Mouse (Mus musculus) v-Abl transformed pro-B cells (cell line): ENCODE measurements around the gene Cldnd1.

Source experiments
- in situ Hi-C, 2 experiments: fragments of 400-800 bp; cut with MboI; formaldehyde crosslinking; loops; one replicate each; pipeline ENCODE4 v1.15.1; 2025; ENCODE audit not compliant: unreplicated experiment in 2 of 2

Gene Cldnd1

DNA sequence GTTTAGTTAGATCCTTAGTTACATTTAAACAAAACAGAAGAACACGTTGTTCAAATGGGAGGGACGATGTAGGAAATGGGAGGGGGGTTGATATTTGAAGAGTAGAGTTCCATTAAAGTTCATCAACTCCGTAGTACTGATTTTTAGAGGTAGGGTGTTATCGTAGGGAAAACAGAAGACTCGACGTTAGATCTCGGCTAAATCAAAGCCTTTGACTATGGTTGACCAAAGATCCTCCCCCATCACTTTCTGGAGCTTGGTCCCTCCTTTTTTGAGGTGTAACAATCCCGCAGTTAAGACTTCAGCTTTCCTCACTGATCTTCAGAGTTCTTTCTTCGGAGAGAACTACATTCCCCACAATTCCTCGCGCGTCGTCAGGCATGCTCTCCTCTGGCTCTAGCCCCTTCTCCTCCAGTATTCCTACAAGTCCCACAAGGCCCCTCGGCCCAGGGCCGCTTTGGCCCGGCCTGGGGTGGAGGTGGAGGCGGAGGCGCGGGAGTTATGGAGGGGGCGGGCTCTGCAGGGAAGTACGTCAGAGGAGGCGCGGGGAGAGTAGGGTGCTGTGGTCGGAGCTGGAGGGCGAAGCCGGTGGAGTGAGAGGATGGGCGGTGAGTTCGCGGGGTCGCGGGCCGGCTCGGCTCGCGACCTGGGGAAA, at the start of gene Cldnd1:
TSS of gene Cldnd1 (plus strand) at position 434 of the 655 bp plus-strand sequence.
- in situ Hi-C loops = loop anchor here (5.0 kb wide), 2 partner anchors 50 to 55 kb away; partner anchors contain the start of gene Cpox (in 1 of the 2)

GRCm38 (mm10) chr16:58678660-58679059, 49.0 kb upstream of the Cldnd1 start:
- in situ Hi-C loops = loop anchor here in 1 of 2 experiments (5.0 to 25.0 kb wide), 2 partner anchors 49 to 1441 kb away; partner anchors contain the start of genes Cldnd1 and Tbc1d23

DNA sequence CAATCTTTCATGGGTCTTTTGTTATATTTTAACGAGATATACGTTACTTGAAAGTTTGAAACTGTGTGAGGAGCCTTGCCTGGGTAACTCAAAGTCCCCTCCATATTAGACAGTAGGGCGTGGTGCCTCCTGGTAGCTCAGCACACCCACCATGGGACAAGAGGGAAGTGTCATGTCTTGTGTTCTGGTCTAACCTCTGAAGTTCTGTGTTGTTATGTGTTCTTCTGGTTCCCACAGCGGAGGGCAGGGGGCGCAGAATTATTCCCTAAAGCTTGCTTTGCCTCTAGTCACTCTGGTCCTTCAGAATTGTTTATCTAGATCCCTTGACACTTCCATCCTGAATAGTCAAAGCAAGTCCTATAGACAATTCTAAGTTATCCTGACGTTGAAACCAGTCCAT, 45.7 kb upstream of the Cldnd1 start:
- in situ Hi-C loops = loop anchor here in 1 of 2 experiments (25.0 kb wide), 1 partner anchor 1445 kb away; the partner anchor contains the start of gene Tbc1d23

DNA sequence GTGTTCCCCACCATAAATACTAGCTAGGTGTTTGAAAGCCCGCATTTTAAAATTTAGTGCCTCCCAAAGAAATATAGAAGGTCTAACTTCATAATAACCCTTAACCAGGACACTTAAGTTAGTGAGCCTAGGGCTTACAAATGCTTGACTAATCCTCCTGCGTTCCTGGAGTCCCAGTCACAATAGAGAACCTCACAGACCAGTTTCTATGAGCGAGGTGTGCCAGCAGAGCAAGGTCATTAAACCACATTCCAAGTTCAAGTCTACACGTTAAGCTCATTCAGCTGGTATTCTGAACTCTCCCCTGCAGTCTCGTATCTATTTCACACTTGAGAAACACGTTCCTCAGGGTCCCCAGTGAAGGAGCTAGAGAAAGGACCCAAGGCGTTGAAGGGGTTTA, 44.8 kb upstream of the Cldnd1 start:
- in situ Hi-C loops = loop anchor here in 1 of 2 experiments (25.0 kb wide), 1 partner anchor 1446 kb away; the partner anchor contains the start of gene Tbc1d23

DNA sequence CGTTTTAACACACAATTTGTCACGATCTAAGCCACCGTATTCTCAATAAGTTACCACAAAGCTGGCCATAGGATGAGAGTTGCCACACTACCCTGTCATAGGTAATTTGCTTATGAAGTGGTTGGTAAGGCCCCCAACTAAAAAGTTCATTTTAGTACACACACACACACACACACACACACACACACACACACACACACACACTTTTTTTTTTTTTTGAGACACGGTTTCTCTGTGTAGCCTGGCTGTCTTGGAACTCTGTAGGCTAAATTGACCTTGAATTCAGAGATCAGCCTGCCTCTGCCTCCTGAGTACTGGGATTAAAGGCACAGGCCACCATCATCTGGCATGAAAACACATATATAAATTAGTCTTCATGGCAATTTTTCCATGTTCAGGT, 43.8 kb upstream of the Cldnd1 start:
- in situ Hi-C loops = loop anchor here in 1 of 2 experiments (25.0 kb wide), 1 partner anchor 1447 kb away; the partner anchor contains the start of gene Tbc1d23

DNA sequence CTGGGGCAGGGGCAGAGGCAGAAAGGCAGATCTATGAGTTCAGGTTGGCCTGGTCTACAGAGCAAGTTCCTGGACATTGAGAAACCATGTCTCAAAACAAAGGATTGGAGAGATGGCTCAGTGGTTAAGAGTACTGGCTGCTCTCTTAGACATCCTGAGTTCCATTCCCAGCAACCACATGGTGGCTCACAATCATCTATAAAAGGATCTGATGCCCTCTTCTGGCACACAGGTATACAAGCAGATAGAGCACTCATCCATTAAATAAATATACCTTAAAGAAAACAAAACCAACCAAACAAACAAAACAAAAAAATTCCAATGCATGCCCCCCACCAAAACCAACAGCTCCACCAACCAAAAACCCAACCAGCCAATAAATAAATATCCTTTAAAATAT, 43.2 kb upstream of the Cldnd1 start:
- in situ Hi-C loops = loop anchor here in 1 of 2 experiments (25.0 kb wide), 1 partner anchor 1447 kb away; the partner anchor contains the start of gene Tbc1d23

DNA sequence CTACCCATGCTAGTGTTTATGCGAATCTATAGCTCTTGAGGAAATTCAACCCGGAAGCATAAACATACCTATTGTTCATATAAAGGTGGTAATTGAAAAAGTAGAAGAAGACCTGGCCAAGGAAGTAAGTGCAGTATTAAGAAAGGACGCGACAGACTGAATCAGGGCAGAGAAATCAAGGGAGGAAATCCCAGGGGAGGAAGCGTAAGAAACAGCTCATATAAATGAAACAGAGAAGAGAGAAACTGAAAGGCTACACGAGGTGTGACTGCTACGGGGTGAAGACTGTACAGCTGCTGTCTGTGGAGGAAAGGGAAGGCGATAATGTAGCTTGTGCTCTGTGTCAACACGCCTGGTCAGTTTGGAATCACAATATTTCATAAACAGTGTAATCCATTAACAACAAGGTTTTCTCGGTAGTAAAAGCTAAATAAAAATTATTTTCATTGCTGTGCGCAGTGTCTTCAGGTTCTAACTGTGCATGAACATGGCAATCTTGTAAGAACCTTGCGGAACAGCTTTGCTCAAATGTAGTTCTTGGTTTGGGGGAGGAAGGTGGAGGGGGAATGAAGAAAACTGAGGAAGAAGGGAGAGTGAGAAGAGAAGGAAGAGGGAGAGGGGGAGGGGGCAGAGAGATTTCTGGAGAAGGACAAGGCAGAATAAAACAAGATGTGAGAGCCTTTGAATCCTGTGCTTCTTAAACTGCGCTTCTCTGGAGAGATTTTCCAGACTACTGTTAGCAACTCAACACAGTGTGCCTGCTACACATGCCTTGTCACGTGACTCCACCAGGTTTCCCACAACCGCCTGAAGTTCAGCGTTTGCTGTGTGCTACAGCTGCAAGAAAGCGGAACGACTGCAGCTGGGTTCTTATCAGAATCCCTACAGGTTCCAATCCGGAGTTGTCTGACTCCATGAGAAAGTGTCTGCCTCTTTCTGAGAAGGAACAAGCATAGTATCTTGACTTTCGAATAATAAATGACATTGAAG, 41.9 kb upstream of the Cldnd1 start:
- in situ Hi-C loops = loop anchor here in 1 of 2 experiments (25.0 kb wide), 1 partner anchor 1449 kb away; the partner anchor contains the start of gene Tbc1d23

GRCm38 (mm10) chr16:58688534-58688933, 39.2 kb upstream of the Cldnd1 start:
- in situ Hi-C loops = loop anchor here in 1 of 2 experiments (25.0 kb wide), 1 partner anchor 1451 kb away; the partner anchor contains the start of gene Tbc1d23

DNA sequence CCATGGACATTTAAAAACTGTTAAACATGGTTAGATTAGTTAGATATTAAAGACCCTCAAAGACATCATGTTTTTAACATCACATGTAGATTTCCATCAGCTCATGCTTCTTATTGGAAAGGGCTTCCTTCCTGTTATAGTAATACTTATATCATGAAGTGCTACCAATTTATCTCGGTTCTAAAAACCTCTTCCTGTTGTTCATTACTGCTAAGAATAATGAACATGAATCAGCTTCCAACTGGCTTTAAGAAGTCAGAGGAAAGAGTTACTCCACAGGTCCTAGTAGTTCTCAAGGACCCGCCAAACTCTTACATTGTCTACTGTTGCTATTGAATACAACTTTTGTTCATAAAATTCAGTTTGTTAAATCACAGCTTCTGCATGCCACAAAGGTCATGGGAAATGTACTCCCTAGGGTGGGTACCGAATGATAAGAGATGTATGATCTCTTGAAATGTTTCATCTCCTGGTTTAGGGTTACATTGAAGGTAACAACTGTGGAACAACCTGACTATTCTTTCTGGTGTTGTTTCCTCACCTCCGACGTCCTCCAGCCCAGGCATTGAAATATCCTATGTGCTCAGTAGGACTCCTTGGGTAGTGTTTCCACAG, 38.0 kb upstream of the Cldnd1 start:
- in situ Hi-C loops = loop anchor here in 1 of 2 experiments (25.0 kb wide), 1 partner anchor 1452 kb away; the partner anchor contains the start of gene Tbc1d23

- in situ Hi-C loops = loop anchor here in 1 of 2 experiments (25.0 kb wide), 1 partner anchor 1453 kb away; the partner anchor contains the start of gene Tbc1d23
These were observed 37.4 kb upstream of the Cldnd1 start for GRCm38 (mm10) chr16:58690322-58690732.

DNA sequence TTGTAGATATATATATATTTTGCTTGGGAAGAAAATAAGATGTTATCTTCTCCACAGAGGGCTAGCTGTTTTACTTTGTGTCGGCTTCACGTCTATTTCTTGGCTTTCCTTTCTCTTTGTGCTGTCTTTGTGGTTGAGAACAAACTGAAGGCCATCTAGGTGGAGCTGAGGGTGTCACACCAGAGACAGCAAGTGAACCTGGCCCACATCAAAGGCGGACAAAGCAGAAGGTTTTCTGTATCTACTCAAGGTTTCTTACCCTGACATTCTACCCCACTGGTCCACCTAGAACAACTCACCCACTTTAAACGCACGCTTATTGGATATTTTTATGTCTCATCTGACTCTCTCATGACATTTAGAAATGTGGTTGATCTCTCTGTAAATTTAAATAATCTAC, 33.6 kb upstream of the Cldnd1 start:
- in situ Hi-C loops = loop anchor here in 1 of 2 experiments (25.0 kb wide), 1 partner anchor 1457 kb away; the partner anchor contains the start of gene Tbc1d23

GRCm38 (mm10) chr16:58696796-58697195, 30.9 kb upstream of the Cldnd1 start:
- in situ Hi-C loops = loop anchor here in 1 of 2 experiments (25.0 kb wide), 1 partner anchor 1459 kb away; the partner anchor contains the start of gene Tbc1d23

- in situ Hi-C loops = loop anchor here in 1 of 2 experiments (25.0 kb wide), 1 partner anchor 1460 kb away; the partner anchor contains the start of gene Tbc1d23
These were observed 30.4 kb upstream of the Cldnd1 start for GRCm38 (mm10) chr16:58697261-58697660.

DNA sequence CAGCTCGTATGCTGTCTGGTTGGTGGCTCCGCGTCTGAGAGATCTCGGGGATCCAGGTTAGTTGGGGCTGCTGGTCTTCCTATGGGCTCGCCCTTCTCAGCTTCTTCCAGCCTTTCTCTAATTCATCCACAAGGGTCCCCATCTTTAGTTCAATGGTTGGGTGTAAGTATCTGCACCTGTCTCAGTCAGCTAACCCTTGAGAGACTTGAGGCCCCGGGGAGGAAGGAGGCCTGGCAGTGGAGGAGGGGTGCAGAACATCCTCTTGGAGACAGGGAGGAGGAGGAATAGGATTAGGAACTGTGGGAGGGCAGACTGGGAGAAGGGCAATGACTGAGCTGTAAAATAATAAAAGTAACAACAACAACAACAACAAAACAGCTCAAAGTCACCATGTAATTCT, 27.5 kb upstream of the Cldnd1 start:
- in situ Hi-C loops = no loop called here

DNA sequence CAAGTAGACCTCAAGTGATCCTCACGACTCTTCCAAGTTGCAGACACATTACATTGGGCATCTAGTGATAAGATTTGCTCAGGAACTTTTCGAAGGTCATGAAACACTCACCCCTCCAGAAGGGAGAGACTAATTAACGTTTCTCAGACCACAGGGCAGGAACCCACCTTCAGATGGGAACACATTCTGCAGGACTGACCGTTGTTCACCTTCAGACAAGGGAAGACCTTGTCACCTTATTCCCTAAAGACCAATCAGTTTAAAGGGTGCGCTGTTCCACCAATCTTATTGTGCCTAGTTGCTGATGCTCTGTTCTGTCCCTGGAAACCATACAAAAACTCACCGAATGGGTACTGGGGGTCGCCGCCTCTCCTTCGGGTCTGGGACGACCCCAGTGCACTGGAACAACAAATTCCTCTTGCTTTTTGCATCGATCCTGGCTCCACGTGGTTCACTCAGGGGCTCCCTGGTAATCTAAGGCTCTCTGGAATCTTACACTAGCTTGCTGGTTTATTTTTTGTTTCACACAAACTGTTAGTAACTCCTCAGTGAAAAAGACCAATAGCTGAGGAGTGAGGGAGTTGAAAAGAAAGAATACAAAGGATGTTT, 26.8 kb upstream of the Cldnd1 start:
- in situ Hi-C loops = no loop called here

- in situ Hi-C loops = no loop called here
These were observed 25.9 kb upstream of the Cldnd1 start for GRCm38 (mm10) chr16:58701779-58702178.

DNA sequence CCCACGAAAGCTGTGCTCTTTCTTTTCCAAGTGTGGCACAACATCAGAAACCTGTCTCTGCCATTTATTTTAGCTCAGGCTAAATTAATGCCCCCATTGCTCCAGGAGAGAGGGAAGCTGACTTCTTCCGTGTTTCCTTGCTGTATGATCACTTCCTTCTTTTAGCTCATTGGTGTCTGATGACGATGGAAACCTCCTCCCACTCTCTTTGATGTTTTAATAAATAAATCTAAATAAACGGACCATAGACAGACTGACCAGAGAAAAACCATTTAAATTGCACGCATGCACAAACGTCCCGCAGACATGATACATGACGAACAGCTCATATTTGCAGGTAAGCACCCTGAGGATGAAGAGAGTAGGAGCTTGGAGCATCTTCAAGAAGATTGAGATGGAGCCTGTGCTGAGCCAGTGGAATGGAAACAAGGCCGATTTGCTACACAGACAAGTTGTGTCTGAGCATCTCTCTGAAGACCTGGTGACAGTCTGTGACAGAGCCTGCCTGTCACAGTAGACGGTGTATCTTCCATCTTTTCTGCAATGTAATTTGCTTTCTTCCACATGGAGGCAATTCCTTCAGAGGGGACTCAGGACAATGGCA, 25.3 kb upstream of the Cldnd1 start:
- in situ Hi-C loops = no loop called here

- in situ Hi-C loops = no loop called here
These were observed 24.2 kb upstream of the Cldnd1 start for GRCm38 (mm10) chr16:58703382-58704124.
